Mouse (Mus musculus) kidney, postnatal 0 days (tissue): ENCODE measurements around the gene Aadac. TPM values are rescaled to one million over a fixed set of nuclear protein-coding genes. Genes with fewer than 3 reads are reported as not detected.
A peak's percentile ranks its signal among the peaks of the same experiment; 100 is the strongest.

Experiments
- ATAC-seq: fragments of 200-750 bp; cut with Nextera tagmentation; replicated peaks from 2 replicates; pipeline ENCODE4 v1.8.0; 2017; ENCODE audit warnings: low read depth, moderate number of reproducible peaks, moderate TSS enrichment, moderate library complexity; ENCODE audit not compliant: low FRiP score
- DNase-seq: peaks from one replicate; pipeline ENCODE4 v3.0.0-alpha.2; 2016; ENCODE audit warnings: low spot score
- H3K27ac ChIP-seq: fragments of 300-500 bp; sonication (generic); 2 replicates; pipeline ENCODE4 v1.5.1; 2014; ENCODE audit warnings: mild to moderate bottlenecking
- H3K27me3 ChIP-seq: fragments of 300-500 bp; sonication (generic); 2 replicates; pipeline ENCODE4 v1.6.1; 2014; ENCODE audit warnings: low read length, mixed read lengths; ENCODE audit not compliant: insufficient read depth
- H3K36me3 ChIP-seq: fragments of 300-500 bp; sonication (generic); 2 replicates; pipeline ENCODE4 v1.6.1; 2014; ENCODE audit warnings: low read length, mixed read lengths; ENCODE audit not compliant: insufficient read depth
- H3K4me1 ChIP-seq: fragments of 300-500 bp; sonication (generic); replicated peaks from 2 replicates; pipeline ENCODE4 v1.6.1; 2014; ENCODE audit warnings: antibody characterized with exemption, low read length, mixed read lengths; ENCODE audit not compliant: insufficient read depth
- H3K4me2 ChIP-seq: fragments of 300-500 bp; sonication (generic); 2 replicates; pipeline ENCODE4 v1.6.1; 2014; ENCODE audit warnings: mild to moderate bottlenecking, low read length, moderate library complexity, mixed read lengths
- H3K4me3 ChIP-seq: fragments of 300-500 bp; sonication (generic); replicated peaks from 2 replicates; pipeline ENCODE4 v1.5.1; 2014; ENCODE audit warnings: low read depth, low read length
- H3K9ac ChIP-seq: fragments of 300-500 bp; sonication (generic); 2 replicates; pipeline ENCODE4 v1.6.1; 2014; ENCODE audit warnings: low read depth, low read length
- H3K9me3 ChIP-seq: fragments of 300-500 bp; sonication (generic); replicated peaks from 2 replicates; pipeline ENCODE4 v1.6.1; 2016; ENCODE audit warnings: low read length, inconsistent platforms, mixed read lengths
- CTCF ChIP-seq: IDR thresholded peaks from 2 replicates; pipeline ENCODE4 v1.5.1; 2016; ENCODE audit warnings: antibody characterized with exemption, low read depth, mild to moderate bottlenecking, moderate library complexity
- WGBS: fragments of 180-500 bp; shearing (Covaris S2); extraction: QIAGEN DNeasy Blood & Tissue Kit; methylation state at CpG from one replicate; pipeline ENCODE4 v1.1.7; 2014; 5-methylcytosine and 5-hydroxymethylcytosine counted together
- polyA plus RNA-seq: library from polyadenylated mRNA; unstranded; fragments of >200 nt; fragmentation: Nextera tagmentation; extraction: Ambion mirVana; gene quantifications from 2 replicates; pipeline ENCODE4 v1.2.1, GENCODE M21; 2015

The Aadac gene
- 49.6 and 52.8 TPM in 2 replicates for polyA plus RNA-seq

- 78% methylated on average over 1 of the region's 1 CpGs for WGBS
- Histone ChIP-seq H3K9me3 (no peaks in the 10 kb centered on the region), H3K4me2 (no peak within 1 kb of the TSS), H3K9ac (no peak within 1 kb of the TSS), H3K27ac (no peak within 1 kb of the TSS), H3K27me3 (no peaks in the 10 kb centered on the region), H3K36me3 (no peaks in the 10 kb centered on the region), H3K4me3 (no peak within 1 kb of the TSS), H3K4me1 (no peaks in the 10 kb centered on the region)
- DNase-seq (no peak), ATAC-seq (no peak)
- TF ChIP-seq CTCF: no peak
Measured at GRCm38 (mm10) chr3:60025417-60025816, at the start of gene Aadac. Aadac (plus strand) TSS chr3:60025717.

- DNase-seq: no peak
- Histone ChIP-seq H3K27ac (no peak overlapping the region), H3K9me3 (no peaks in the 10 kb centered on the region), H3K4me3 (no peak overlapping the region), H3K36me3 (no peaks in the 10 kb centered on the region), H3K4me1 (no peaks in the 10 kb centered on the region), H3K9ac (no peak overlapping the region), H3K27me3 (no peaks in the 10 kb centered on the region), H3K4me2 (no peak overlapping the region)
- no peak for ATAC-seq
- TF ChIP-seq CTCF: no peak
Measured at GRCm38 (mm10) chr3:60003622-60004021, 21.9 kb upstream of the Aadac start.

GRCm38 (mm10) chr3:60006443-60006842 is 19.1 kb upstream of the Aadac start, which contains the start of gene Aadacl2:
Aadacl2 (plus strand) TSS chr3:60006743.
- no peak within 1 kb of the TSS for H3K4me2 ChIP-seq
- no peaks in the 10 kb centered on the region for H3K4me1 ChIP-seq
- DNase-seq (no peak), ATAC-seq (no peak)
- no peaks in the 10 kb centered on the region for H3K9me3 ChIP-seq
- no peak within 1 kb of the TSS for H3K4me3 ChIP-seq
- 79% methylated on average over 1 of the region's 1 CpGs for WGBS
- H3K36me3 ChIP-seq: no peaks in the 10 kb centered on the region
- TF ChIP-seq CTCF: no peak
- no peak within 1 kb of the TSS for H3K27ac ChIP-seq
- no peaks in the 10 kb centered on the region for H3K27me3 ChIP-seq
- no peak within 1 kb of the TSS for H3K9ac ChIP-seq

- DNase-seq: no peak
- H3K27ac ChIP-seq: no peak overlapping the region
- 81% methylated on average over 4 of the region's 4 CpGs for WGBS
Measured at GRCm38 (mm10) chr3:60031511-60031910, 6.0 kb downstream of the Aadac start.

GRCm38 (mm10) chr3:60046221-60046913 is 20.9 kb downstream of the Aadac start:
- Histone ChIP-seq H3K27me3 (no peaks in the 10 kb centered on the region), H3K4me1 (no peaks in the 10 kb centered on the region), H3K4me3 (no peak overlapping the region), H3K36me3 (no peaks in the 10 kb centered on the region), H3K27ac (no peak overlapping the region), H3K9ac (no peak overlapping the region), H3K9me3 (no peaks in the 10 kb centered on the region), H3K4me2 (no peak overlapping the region)
- no peak for ATAC-seq
- peak; percentile 48 for DNase-seq
- no peak for TF ChIP-seq CTCF
- 58% methylated on average over 3 of the region's 3 CpGs for WGBS

More at GRCm38 (mm10) chr3:60031511-60031910, 6.0 kb downstream of the Aadac start:
- no peak overlapping the region for H3K9ac ChIP-seq
- no peak overlapping the region for H3K4me2 ChIP-seq
- H3K4me1 ChIP-seq: no peaks in the 10 kb centered on the region
- no peak for ATAC-seq
- H3K27me3 ChIP-seq: no peaks in the 10 kb centered on the region
- no peaks in the 10 kb centered on the region for H3K9me3 ChIP-seq
- TF ChIP-seq CTCF: no peak
- no peak overlapping the region for H3K4me3 ChIP-seq
- H3K36me3 ChIP-seq: no peaks in the 10 kb centered on the region

GRCm38 (mm10) chr3:60053231-60053927 is 27.9 kb downstream of the Aadac start:
- Histone ChIP-seq H3K36me3 (no peaks in the 10 kb centered on the region), H3K4me2 (no peak overlapping the region), H3K27me3 (no peaks in the 10 kb centered on the region), H3K4me1 (no peaks in the 10 kb centered on the region), H3K9me3 (no peaks in the 10 kb centered on the region), H3K9ac (no peak overlapping the region), H3K27ac (no peak overlapping the region), H3K4me3 (no peak overlapping the region)
- DNase-seq (no peak), ATAC-seq (no peak)
- no peak for TF ChIP-seq CTCF
- WGBS: 63% methylated on average over 3 of the region's 3 CpGs
